Mouse (Mus musculus) CH12.LX (cell line): ENCODE measurements around the gene Tmco5. TPM values are rescaled to one million over a fixed set of nuclear protein-coding genes. Genes with fewer than 3 reads are reported as not detected.

Experiments used
- DNase-seq: peaks from one replicate; pipeline ENCODE4 v3.0.0-alpha.2; 2013; ENCODE audit errors: extremely low read depth
- H3K27ac ChIP-seq: 2 replicates; pipeline ENCODE4 v1.5.1; 2012; ENCODE audit warnings: low read depth, mild to moderate bottlenecking, control low read depth, moderate library complexity; ENCODE audit not compliant: insufficient read depth
- H3K27me3 ChIP-seq: replicated peaks from 2 replicates; pipeline ENCODE3; 2012; ENCODE audit warnings: inconsistent platforms
- H3K36me3 ChIP-seq, 2 experiments: replicated peaks in 1 of 2; 2 replicates each; pipeline versions ENCODE3 to v1.6.1; 2012; ENCODE audit warnings: inconsistent platforms in 1 of 2, low read length in 1 of 2, mild to moderate bottlenecking in 1 of 2, mixed read lengths in 1 of 2, moderate library complexity in 1 of 2; ENCODE audit not compliant: control insufficient read depth in 1 of 2, insufficient read depth in 1 of 2
- H3K4me1 ChIP-seq, 2 experiments: 2 replicates each; pipeline ENCODE4 v1.6.1; 2012; ENCODE audit warnings: inconsistent platforms in 1 of 2, moderate library complexity in 1 of 2; ENCODE audit not compliant: insufficient read depth in 2 of 2, control insufficient read depth in 1 of 2
- H3K4me2 ChIP-seq: 2 replicates; pipeline ENCODE4 v1.6.1; 2012; ENCODE audit warnings: low read depth, mild to moderate bottlenecking, control low read depth; ENCODE audit not compliant: poor library complexity, insufficient read depth, severe bottlenecking
- H3K4me3 ChIP-seq, 3 experiments: fragments of 150-350 bp in 1 of 3; sonication (generic) in 1 of 3; replicated peaks in 1 of 3; 2 replicates each; pipeline versions ENCODE3 to v1.5.1; 2011 to 2012; ENCODE audit warnings: low read depth in 2 of 3, low read length in 2 of 3, mild to moderate bottlenecking in 2 of 3, moderate library complexity in 2 of 3, control low read depth in 1 of 3, improper control_type of control experiment in 1 of 3, inconsistent platforms in 1 of 3, mixed read lengths in 1 of 3; ENCODE audit not compliant: poor library complexity in 1 of 3
- H3K79me2 ChIP-seq: replicated peaks from 2 replicates; pipeline ENCODE4 v1.6.1; 2012; ENCODE audit warnings: mild to moderate bottlenecking, moderate library complexity; ENCODE audit not compliant: control insufficient read depth, poor library complexity, insufficient read depth, severe bottlenecking; ENCODE audit errors: extremely low read depth
- H3K9ac ChIP-seq: 2 replicates; pipeline ENCODE4 v1.6.1; 2012; ENCODE audit warnings: low read depth, mild to moderate bottlenecking, control low read depth, moderate library complexity; ENCODE audit not compliant: insufficient read depth
- H3K9me3 ChIP-seq: replicated peaks from 2 replicates; pipeline ENCODE3; 2012; ENCODE audit warnings: low read length, inconsistent platforms, mixed read lengths
- BHLHE40 ChIP-seq: IDR thresholded peaks from 2 replicates; pipeline ENCODE4 v1.6.1; 2011; ENCODE audit warnings: mild to moderate bottlenecking, low read depth, low read length, improper control_type of control experiment
- CHD1 ChIP-seq: IDR thresholded peaks from 2 replicates; pipeline ENCODE4 v1.6.1; 2012; ENCODE audit warnings: low read depth, low read length, improper control_type of control experiment, inconsistent platforms
- CTCF ChIP-seq, 2 experiments: IDR thresholded peaks in 1 of 2; conservative IDR thresholded peaks in 1 of 2; 2 replicates each; pipeline ENCODE4 v1.5.1; 2011 to 2012; ENCODE audit warnings: low read depth in 2 of 2, low read length in 2 of 2, improper control_type of control experiment in 1 of 2, inconsistent platforms in 1 of 2, mild to moderate bottlenecking in 1 of 2, moderate library complexity in 1 of 2
- E2F4 ChIP-seq: IDR thresholded peaks from 2 replicates; pipeline ENCODE4 v1.6.1; 2011; ENCODE audit warnings: low read depth, low read length, improper control_type of control experiment; ENCODE audit not compliant: insufficient replicate concordance
- ELF1 ChIP-seq: IDR thresholded peaks from 2 replicates; pipeline ENCODE4 v1.6.1; 2014; ENCODE audit warnings: low read depth, mild to moderate bottlenecking, inconsistent platforms, low read length, improper control_type of control experiment
- ETS1 ChIP-seq: conservative IDR thresholded peaks from 2 replicates; pipeline ENCODE4 v1.6.1; 2012; ENCODE audit warnings: low read depth, mild to moderate bottlenecking, inconsistent platforms, low read length, improper control_type of control experiment, moderate library complexity
- GABPA ChIP-seq: IDR thresholded peaks from 2 replicates; pipeline ENCODE4 v1.6.1; 2012; ENCODE audit warnings: low read depth, low read length, improper control_type of control experiment, inconsistent platforms; ENCODE audit not compliant: insufficient replicate concordance
- JUN ChIP-seq: IDR thresholded peaks from 2 replicates; pipeline ENCODE4 v1.6.1; 2011; ENCODE audit warnings: low read depth, mild to moderate bottlenecking, low read length, improper control_type of control experiment, moderate library complexity; ENCODE audit not compliant: insufficient read depth
- JUND ChIP-seq: conservative IDR thresholded peaks from 2 replicates; pipeline ENCODE4 v1.6.1; 2011; ENCODE audit warnings: low read depth, low read length, improper control_type of control experiment
- MAFK ChIP-seq: IDR thresholded peaks from 2 replicates; pipeline ENCODE4 v1.6.1; 2011; ENCODE audit warnings: low read length, improper control_type of control experiment; ENCODE audit not compliant: insufficient replicate concordance
- MAX ChIP-seq: IDR thresholded peaks from 2 replicates; pipeline ENCODE4 v1.6.1; 2011; ENCODE audit warnings: low read length, improper control_type of control experiment
- MAZ ChIP-seq: IDR thresholded peaks from 2 replicates; pipeline ENCODE4 v1.6.1; 2012; ENCODE audit warnings: low read depth, mild to moderate bottlenecking, inconsistent platforms, low read length, improper control_type of control experiment, moderate library complexity
- MXI1 ChIP-seq: IDR thresholded peaks from 2 replicates; pipeline ENCODE4 v1.6.1; 2011; ENCODE audit warnings: mild to moderate bottlenecking, low read depth, low read length, improper control_type of control experiment
- NRF1 ChIP-seq: IDR thresholded peaks from 2 replicates; pipeline ENCODE4 v1.6.1; 2014; ENCODE audit warnings: low read depth, mild to moderate bottlenecking, inconsistent platforms, low read length, improper control_type of control experiment, moderate library complexity
- POLR2A ChIP-seq: IDR thresholded peaks from 2 replicates; pipeline ENCODE4 v1.6.1; 2011; ENCODE audit warnings: low read depth, mild to moderate bottlenecking, improper control_type of control experiment, low read length
- POLR2AphosphoS2 ChIP-seq: IDR thresholded peaks from 2 replicates; pipeline ENCODE4 v1.6.1; 2011; ENCODE audit warnings: low read depth, low read length, improper control_type of control experiment
- RAD21 ChIP-seq: IDR thresholded peaks from 2 replicates; pipeline ENCODE4 v1.6.1; 2011; ENCODE audit warnings: low read depth, mild to moderate bottlenecking, low read length, improper control_type of control experiment, moderate library complexity
- RCOR1 ChIP-seq: conservative IDR thresholded peaks from 2 replicates; pipeline ENCODE4 v1.6.1; 2012; ENCODE audit warnings: low read depth, mild to moderate bottlenecking, inconsistent platforms, low read length, improper control_type of control experiment
- TCF12 ChIP-seq: IDR thresholded peaks from 2 replicates; pipeline ENCODE4 v1.6.1; 2014; ENCODE audit warnings: low read depth, mild to moderate bottlenecking, inconsistent platforms, low read length, improper control_type of control experiment
- UBTF ChIP-seq: IDR thresholded peaks from 2 replicates; pipeline ENCODE4 v1.6.1; 2012; ENCODE audit warnings: low read depth, mild to moderate bottlenecking, inconsistent platforms, low read length, improper control_type of control experiment, moderate library complexity
- USF2 ChIP-seq: conservative IDR thresholded peaks from 2 replicates; pipeline ENCODE4 v1.6.1; 2011; ENCODE audit warnings: low read depth, low read length, improper control_type of control experiment
- ZC3H11A ChIP-seq: IDR thresholded peaks from 2 replicates; pipeline ENCODE4 v1.6.1; 2012; ENCODE audit warnings: low read depth, mild to moderate bottlenecking, inconsistent platforms, low read length, improper control_type of control experiment
- ZKSCAN1 ChIP-seq: IDR thresholded peaks from 2 replicates; pipeline ENCODE4 v1.6.1; 2012; ENCODE audit warnings: low read depth, inconsistent platforms, low read length, improper control_type of control experiment, borderline replicate concordance
- dilution Hi-C: fragments of 300-500 bp; cut with MboI; formaldehyde crosslinking; loops from 2 replicates; pipeline ENCODE4 v1.14.3; 2020; ENCODE audit warnings: low sequenced_read_pairs; ENCODE audit not compliant: extremely low pct_unique_long_range_greater_than_20kb, extremely low pct_ligation_motif_present
- in situ Hi-C: fragments of 300-500 bp; cut with MboI; formaldehyde crosslinking; loops from 3 replicates; pipeline ENCODE4 v1.14.3; 2019; ENCODE audit warnings: low sequenced_read_pairs, low pct_ligation_motif_present, low pct_unique_long_range_greater_than_20kb, mixed read lengths
- polyA plus RNA-seq: library from polyadenylated mRNA; unstranded; fragments of >175 nt; gene quantifications from 2 replicates; pipeline ENCODE4 v1.2.1, GENCODE M21; 2012; ENCODE audit warnings: low read depth; ENCODE audit not compliant: insufficient read length
- total RNA-seq, 2 experiments: library from RNA; depleted of rRNA; stranded (reverse); fragments of 300-350 nt in 1 of 2; fragments of >200 nt in 1 of 2; gene quantifications; 2 replicates each; pipeline ENCODE4 v1.2.3; 2012 to 2014

Tmco5 gene
- total and polyA plus RNA-seq, 3 experiments, result not detected

DNA sequence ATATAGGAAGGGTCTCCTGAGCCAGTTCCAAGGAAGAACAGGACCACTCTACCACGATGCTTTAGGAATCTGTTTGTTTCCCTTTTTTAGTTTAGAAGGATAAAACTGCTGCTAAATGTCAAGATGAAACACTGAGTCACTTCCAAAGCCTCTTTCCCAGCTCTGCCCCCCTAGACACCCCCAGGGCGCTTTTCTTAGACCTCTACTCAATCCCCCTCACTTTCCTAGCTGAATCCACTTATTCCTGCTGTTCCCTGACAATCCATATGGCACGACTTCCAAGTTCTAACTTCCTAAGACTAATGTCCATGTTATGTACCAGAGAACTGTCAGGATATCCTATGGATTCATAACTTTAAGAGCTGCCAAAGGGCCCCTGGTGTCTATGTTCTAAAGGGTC, 40.1 kb downstream of the Tmco5 start:
- H3K79me2 ChIP-seq, result no peaks in the 10 kb centered on the region
- H3K36me3 ChIP-seq, result no peaks in the 10 kb centered on the region
- TF ChIP-seq ETS1 (no peak), MAX (no peak), NRF1 (no peak), MAFK (no peak), GABPA (no peak), MAZ (no peak), RAD21 (no peak), ELF1 (no peak), UBTF (no peak), JUN (no peak), RCOR1 (no peak), MXI1 (no peak), E2F4 (no peak), CTCF (conservative IDR thresholded peaks at IDR 0.05 in 1 of 2, IDR thresholded peaks at IDR 0.05 in 1 of 2; ENCODE audit: low read depth in 2 of 2, low read length in 2 of 2) (no peak), USF2 (no peak), CHD1 (no peak), TCF12 (no peak)
- no peak overlapping the region for H3K27ac ChIP-seq
- no peaks in the 10 kb centered on the region for H3K27me3 ChIP-seq
- H3K4me3 ChIP-seq, result no peak overlapping the region
- no peak for DNase-seq
- in situ Hi-C loops, result no loop called here
- no peaks in the 10 kb centered on the region for H3K4me1 ChIP-seq
- no peak overlapping the region for H3K9ac ChIP-seq
- no peak overlapping the region for H3K4me2 ChIP-seq
- peaks cover 4% of the 10 kb centered on the region for H3K9me3 ChIP-seq
- dilution Hi-C loops, result no loop called here

DNA sequence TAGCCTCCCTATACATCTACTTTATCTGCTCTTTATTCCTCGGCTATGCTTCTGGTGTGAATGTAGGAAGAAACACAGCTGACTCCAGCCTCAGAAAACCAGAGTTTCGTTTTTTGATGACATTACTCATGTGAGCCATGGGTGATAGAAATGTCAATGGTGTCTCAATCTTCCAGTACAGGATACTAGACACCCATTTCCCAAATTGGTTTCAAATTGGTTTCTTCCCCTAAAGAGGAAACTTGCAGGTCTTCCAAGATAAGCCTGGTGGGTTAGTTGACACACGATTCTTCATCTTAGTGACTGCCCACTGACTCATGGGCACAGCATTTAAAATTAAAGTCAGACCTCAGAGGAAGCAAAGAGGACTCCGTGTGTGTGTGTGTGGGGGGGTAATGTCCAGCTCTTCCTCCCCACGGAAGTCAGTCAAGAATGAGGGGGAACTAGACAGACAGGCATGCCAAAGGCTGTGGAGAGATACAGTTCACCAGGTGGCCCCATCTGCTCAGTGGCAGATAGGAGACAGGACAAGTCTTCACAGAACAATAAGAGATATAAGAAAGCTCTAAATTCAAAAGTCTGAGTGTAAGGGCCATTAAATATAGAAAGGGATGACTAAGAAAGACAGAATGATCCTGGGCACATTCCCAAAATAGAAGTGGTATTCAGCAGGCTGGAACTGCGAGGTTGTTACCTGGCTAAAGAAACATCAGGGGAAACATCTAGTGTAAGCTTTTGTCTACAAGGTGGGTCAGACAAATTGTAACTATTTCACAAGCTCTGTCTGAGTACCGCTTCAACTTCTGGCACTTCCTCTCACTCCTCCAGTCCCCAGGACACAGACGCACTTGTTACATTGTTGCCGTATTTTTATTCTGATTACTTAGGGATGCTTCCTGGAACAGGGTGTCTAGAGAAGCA, 44.3 kb downstream of the Tmco5 start:
- dilution Hi-C loops, result no loop called here
- no peak overlapping the region for H3K4me3 ChIP-seq

More for the DNA sequence above, 44.3 kb downstream of the Tmco5 start:
- no peaks in the 10 kb centered on the region for H3K4me1 ChIP-seq
- no peak overlapping the region for H3K27ac ChIP-seq
- no peak overlapping the region for H3K4me2 ChIP-seq
- H3K9ac ChIP-seq, result no peak overlapping the region
- H3K36me3 ChIP-seq, result no peaks in the 10 kb centered on the region
- TF ChIP-seq POLR2AphosphoS2, result no peak
- TF ChIP-seq TCF12, result no peak
- no peak for TF ChIP-seq ZC3H11A
- TF ChIP-seq POLR2A, result no peak
- no peak for TF ChIP-seq MAFK
- no peak for TF ChIP-seq JUND
- no peak for TF ChIP-seq BHLHE40
- no peak for TF ChIP-seq ZKSCAN1
- no peaks in the 10 kb centered on the region for H3K27me3 ChIP-seq
- peaks cover 6% of the 10 kb centered on the region for H3K9me3 ChIP-seq
- DNase-seq, result no peak
- in situ Hi-C loops, result no loop called here
- no peaks in the 10 kb centered on the region for H3K79me2 ChIP-seq
